Mouse (Mus musculus): ENCODE results near the gene Sec1. TPM values are rescaled to one million over a fixed set of nuclear protein-coding genes. Genes with fewer than 3 reads are reported as not detected.
A peak's percentile ranks its signal among the peaks of the same experiment; 100 is the strongest.

Sec1 gene
- polyA plus RNA-seq, 1 experiment from 2014 or later = 0.24 TPM

DNA sequence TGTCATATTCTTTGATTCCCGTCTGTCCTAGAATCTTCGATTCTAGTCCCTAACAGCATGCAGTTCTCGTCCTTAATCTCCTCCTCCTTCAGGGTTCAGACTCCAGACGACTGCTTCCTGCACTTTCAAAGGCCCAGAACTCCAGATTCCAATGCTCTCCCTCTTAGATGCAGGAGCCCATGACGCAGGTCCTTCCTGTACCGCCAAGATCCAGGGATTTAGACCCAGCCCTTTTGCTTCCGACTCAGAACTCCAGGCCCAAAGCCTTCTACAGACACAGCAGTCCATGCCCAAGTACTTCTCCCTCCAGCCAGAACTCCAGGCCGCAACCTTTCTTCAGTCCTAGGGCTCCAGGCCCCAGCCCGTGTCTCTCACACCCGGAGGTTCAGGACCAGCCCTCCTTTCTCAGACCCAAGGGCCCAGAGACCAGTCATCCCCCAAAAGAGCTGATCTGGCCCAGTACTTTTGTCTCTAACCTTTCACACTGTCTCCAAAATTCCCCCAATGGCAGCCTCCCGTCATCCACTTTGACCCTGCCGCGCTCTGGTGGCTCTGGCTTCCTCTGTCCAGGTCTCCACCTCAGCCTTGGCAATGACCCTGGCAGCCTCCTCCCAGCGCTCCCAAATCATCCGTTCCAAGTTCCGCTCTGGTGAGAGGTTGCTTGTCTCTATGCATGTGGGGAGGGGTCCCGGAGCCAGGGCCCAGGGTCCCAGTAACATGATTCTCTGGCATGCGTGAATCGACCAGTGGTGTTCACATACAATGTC is 53.8 kb downstream of the Sec1 start:
- 73% methylated on average over 19 of the region's 19 CpGs for WGBS (ENCODE audit: insufficient replicate concordance)
- no peak for ATAC-seq (replicated peaks; ENCODE audit: insufficient number of reproducible peaks, low FRiP score, low TSS enrichment)
- Histone ChIP-seq H3K4me1 (ENCODE audit: control insufficient read depth, insufficient read depth, low read length) (peaks cover 36% of the 10 kb centered on the region), H3K4me3 (ENCODE audit: low read depth, low read length) (no peak overlapping the region), H3K27me3 (ENCODE audit: control insufficient read depth, insufficient read depth, low read length) (no peaks in the 10 kb centered on the region; the same call in 1 of the 2 replicates), H3K9me3 (replicated peaks; ENCODE audit: control insufficient read depth, low read length) (no peaks in the 10 kb centered on the region), H3K27ac (ENCODE audit: low read depth, low read length) (no peak overlapping the region), H3K36me3 (ENCODE audit: control insufficient read depth, insufficient read depth, low read length) (0 out of 2 replicates have a peak, but pooled peaks cover 5% of the 10 kb centered on the region), H3K4me2 (no peak overlapping the region; the same call in 1 of the 2 replicates), H3K9ac (ENCODE audit: low read depth, low read length) (no peak overlapping the region)

- Histone ChIP-seq H3K4me2 (peak within 1 kb of the TSS; percentile 44), H3K27me3 (ENCODE audit: control insufficient read depth, insufficient read depth, low read length) (no peaks in the 10 kb centered on the region), H3K4me3 (ENCODE audit: low read depth, low read length) (no peak within 1 kb of the TSS), H3K9me3 (replicated peaks; ENCODE audit: control insufficient read depth, low read length) (no peaks in the 10 kb centered on the region), H3K27ac (ENCODE audit: low read depth, low read length) (no peak within 1 kb of the TSS), H3K36me3 (ENCODE audit: control insufficient read depth, insufficient read depth, low read length) (0 out of 2 replicates have a peak, but pooled peaks cover 5% of the 10 kb centered on the region), H3K9ac (ENCODE audit: low read depth, low read length) (0 out of 2 replicates have a peak within 1 kb of the TSS, but pooled peaks have one; percentile 43), H3K4me1 (ENCODE audit: control insufficient read depth, insufficient read depth, low read length) (peaks cover 36% of the 10 kb centered on the region)
- ATAC-seq (replicated peaks; ENCODE audit: insufficient number of reproducible peaks, low FRiP score, low TSS enrichment) = no peak
- WGBS (ENCODE audit: insufficient replicate concordance) = 26% methylated on average over 19 of the region's 19 CpGs
Observed at GRCm38 (mm10) chr7:45639561-45640027, 54.6 kb downstream of the Sec1 start, which contains the start of gene Mamstr. TSS of gene Mamstr (plus strand) at chr7:45639977.

DNA sequence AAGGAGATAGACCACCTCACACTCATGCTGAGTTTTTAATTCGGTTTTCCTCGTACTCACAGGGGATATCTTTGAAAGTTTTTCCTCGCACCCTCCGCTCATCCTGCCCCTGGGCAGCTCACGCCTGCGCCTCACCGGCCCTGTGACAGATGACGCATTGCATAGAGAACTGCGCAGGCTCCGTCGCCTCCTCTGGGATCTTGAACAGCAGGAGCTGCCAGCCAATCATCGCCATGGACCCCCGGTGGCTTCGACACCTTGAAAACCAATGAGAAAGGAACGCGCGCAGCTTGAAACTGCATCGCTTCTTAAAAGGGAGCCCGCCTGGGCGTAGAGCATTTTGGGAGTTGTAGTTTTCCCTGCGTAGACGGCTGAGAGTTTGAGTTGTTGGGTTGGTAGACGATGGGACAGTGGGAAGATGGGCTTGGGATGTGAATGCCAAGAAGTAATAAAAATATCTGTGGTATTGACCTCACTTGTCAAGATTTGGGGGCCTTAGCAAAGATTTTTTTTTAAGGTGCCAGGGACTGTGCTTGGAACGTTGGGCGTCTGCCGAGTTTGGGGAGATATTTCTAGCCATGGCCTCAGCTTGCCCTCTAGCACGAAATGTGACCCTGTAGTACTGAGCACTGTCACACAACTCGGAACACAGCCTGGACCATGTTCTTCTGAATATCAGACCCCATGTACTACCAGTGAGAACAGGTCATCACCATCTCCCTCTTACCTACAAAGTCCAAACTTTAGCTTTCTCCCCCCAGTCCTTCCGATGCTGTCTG is 55.4 kb downstream of the Sec1 start:
- H3K4me2 ChIP-seq = peak overlapping the region; percentile 44
- no peaks in the 10 kb centered on the region for H3K27me3 ChIP-seq (ENCODE audit: control insufficient read depth, insufficient read depth, low read length)
- 0 out of 2 replicates have a peak, but pooled peaks cover 5% of the 10 kb centered on the region for H3K36me3 ChIP-seq (ENCODE audit: control insufficient read depth, insufficient read depth, low read length)
- H3K9me3 ChIP-seq (replicated peaks; ENCODE audit: control insufficient read depth, low read length) = no peaks in the 10 kb centered on the region
- ATAC-seq (replicated peaks; ENCODE audit: insufficient number of reproducible peaks, low FRiP score, low TSS enrichment) = peak; percentile 56
- 0 out of 2 replicates have a peak overlapping the region, but pooled peaks have one; percentile 22 for H3K4me3 ChIP-seq (ENCODE audit: low read depth, low read length)
- H3K27ac ChIP-seq (ENCODE audit: low read depth, low read length) = no peak overlapping the region
- WGBS (ENCODE audit: insufficient replicate concordance) = 29% methylated on average over 29 of the region's 29 CpGs
- peaks cover 36% of the 10 kb centered on the region for H3K4me1 ChIP-seq (ENCODE audit: control insufficient read depth, insufficient read depth, low read length)
- no peak overlapping the region for H3K9ac ChIP-seq (ENCODE audit: low read depth, low read length)

DNA sequence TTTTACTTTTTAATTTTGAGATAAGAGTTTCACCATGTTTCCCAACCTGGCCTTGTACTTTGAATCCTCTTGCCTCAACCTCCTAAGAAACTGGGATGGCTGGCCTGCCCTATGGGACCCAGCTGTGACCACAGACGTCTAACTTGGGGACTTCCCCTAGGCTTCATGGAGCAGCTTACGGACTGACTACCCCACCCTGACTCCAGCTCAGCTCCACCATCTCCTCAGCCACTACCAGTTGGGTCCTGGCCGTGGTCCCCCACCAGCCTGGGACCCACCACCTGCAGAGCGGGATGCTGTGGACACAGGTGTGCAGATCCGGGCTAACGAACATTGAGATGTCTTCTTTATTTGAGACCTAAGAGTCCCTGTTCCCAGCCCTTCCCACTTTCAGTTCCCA is 56.5 kb downstream of the Sec1 start:
- no peak overlapping the region; the same call in 1 of the 2 replicates for H3K4me2 ChIP-seq
- WGBS (ENCODE audit: insufficient replicate concordance) = 93% methylated on average over 6 of the region's 6 CpGs
- ATAC-seq (replicated peaks; ENCODE audit: insufficient number of reproducible peaks, low FRiP score, low TSS enrichment) = no peak
- H3K9ac ChIP-seq (ENCODE audit: low read depth, low read length) = no peak overlapping the region
- H3K4me1 ChIP-seq (ENCODE audit: control insufficient read depth, insufficient read depth, low read length) = peaks cover 37% of the 10 kb centered on the region
- 0 out of 2 replicates have a peak, but pooled peaks cover 5% of the 10 kb centered on the region for H3K36me3 ChIP-seq (ENCODE audit: control insufficient read depth, insufficient read depth, low read length)
- no peaks in the 10 kb centered on the region for H3K9me3 ChIP-seq (replicated peaks; ENCODE audit: control insufficient read depth, low read length)
- H3K27ac ChIP-seq (ENCODE audit: low read depth, low read length) = no peak overlapping the region
- H3K27me3 ChIP-seq (ENCODE audit: control insufficient read depth, insufficient read depth, low read length) = no peaks in the 10 kb centered on the region
- no peak overlapping the region for H3K4me3 ChIP-seq (ENCODE audit: low read depth, low read length)

DNA sequence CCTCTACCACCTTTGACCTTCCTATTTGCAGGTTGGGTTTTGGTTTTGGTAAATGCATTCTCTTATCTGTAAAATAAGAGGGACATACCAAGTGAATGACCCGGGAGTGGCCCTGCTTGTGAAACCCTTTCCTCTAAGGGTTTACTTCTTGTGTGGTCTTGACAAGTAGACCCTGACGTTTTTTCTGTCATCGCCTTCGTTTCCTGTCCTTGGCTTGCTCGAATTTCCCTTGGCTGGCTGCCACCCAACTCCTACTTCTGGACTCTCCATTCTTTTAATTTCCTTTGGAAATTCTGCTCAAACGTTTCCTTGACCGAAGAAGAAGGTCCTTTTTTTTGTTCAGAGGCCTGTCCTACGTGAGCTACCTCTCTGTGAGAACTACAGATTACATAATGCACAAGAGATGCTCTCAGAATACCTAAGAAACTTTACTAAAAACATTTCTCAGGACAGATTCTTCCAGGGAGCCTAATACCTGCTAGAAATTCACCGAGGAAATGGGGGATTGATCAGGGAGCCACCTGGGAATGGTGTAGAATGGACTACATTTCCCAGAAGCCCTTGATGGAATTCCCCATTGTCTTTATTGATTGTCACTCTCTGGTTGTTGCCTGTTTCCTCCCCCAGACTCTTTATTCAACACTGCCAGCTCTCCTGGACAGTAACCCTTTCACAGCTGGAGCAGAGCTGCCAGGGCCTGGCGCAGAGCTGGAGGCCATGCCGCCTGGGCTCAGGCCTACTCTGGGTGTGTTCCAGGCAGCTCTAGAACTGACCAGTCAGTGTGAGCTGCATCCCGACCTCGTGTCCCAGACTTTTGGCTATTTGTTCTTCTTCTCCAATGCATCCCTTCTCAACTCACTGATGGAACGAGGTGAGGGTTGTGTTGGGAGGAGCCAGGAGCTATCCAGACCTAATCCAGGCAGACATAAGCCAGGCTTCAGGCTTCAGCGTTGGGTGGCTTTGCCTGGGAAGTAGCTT is 58.2 kb downstream of the Sec1 start:
- Histone ChIP-seq H3K27me3 (ENCODE audit: control insufficient read depth, insufficient read depth, low read length) (no peaks in the 10 kb centered on the region), H3K36me3 (ENCODE audit: control insufficient read depth, insufficient read depth, low read length) (0 out of 2 replicates have a peak, but pooled peaks cover 5% of the 10 kb centered on the region), H3K9me3 (replicated peaks; ENCODE audit: control insufficient read depth, low read length) (no peaks in the 10 kb centered on the region), H3K4me2 (no peak overlapping the region; the same call in 1 of the 2 replicates), H3K27ac (ENCODE audit: low read depth, low read length) (peak overlapping the region; percentile 55), H3K4me3 (ENCODE audit: low read depth, low read length) (no peak overlapping the region), H3K4me1 (ENCODE audit: control insufficient read depth, insufficient read depth, low read length) (peaks cover 26% of the 10 kb centered on the region), H3K9ac (ENCODE audit: low read depth, low read length) (no peak overlapping the region)
- 64% methylated on average over 15 of the region's 15 CpGs for WGBS (ENCODE audit: insufficient replicate concordance)
- no peak; the same call in 1 of the 2 replicates for ATAC-seq (replicated peaks; ENCODE audit: insufficient number of reproducible peaks, low FRiP score, low TSS enrichment)

DNA sequence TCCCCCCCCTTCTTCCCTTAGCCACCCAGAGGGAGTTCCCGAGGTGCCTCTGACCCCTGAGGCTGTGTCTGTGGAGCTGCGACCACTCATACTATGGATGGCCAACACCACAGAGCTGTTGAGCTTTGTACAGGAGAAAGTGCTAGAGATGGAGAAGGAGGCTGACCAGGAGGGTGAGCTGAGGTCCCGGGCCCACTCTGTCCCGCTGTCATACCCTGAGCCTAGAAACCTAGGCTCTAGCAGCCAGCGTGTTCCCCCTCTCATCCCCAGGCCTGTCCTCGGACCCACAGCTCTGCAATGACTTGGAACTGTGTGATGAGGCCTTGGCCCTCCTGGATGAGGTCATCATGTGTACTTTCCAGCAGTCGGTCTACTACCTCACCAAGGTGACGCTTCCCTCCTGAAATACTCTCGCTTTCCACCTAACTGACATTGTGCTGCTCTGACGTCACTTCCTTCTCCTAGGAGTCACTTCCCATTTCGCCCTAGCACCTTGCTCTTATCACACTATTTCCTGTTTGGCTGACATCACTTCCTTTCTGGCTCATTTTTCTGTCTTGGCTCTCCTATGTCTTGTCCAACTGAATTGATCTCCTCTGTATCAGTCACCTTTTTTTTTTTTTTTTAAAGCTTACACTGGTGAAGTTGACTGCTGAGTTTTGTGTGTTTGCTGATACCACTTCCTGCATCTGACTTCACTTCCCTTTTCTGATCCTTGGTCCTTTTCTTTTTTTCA is 59.1 kb downstream of the Sec1 start:
- no peak overlapping the region for H3K4me3 ChIP-seq (ENCODE audit: low read depth, low read length)
- H3K27ac ChIP-seq (ENCODE audit: low read depth, low read length) = peak overlapping the region; percentile 57
- no peaks in the 10 kb centered on the region for H3K9me3 ChIP-seq (replicated peaks; ENCODE audit: control insufficient read depth, low read length)
- no peak overlapping the region for H3K4me2 ChIP-seq
- WGBS (ENCODE audit: insufficient replicate concordance) = 77% methylated on average over 11 of the region's 11 CpGs
- 0 out of 2 replicates have a peak, but pooled peaks cover 5% of the 10 kb centered on the region for H3K36me3 ChIP-seq (ENCODE audit: control insufficient read depth, insufficient read depth, low read length)
- ATAC-seq (replicated peaks; ENCODE audit: insufficient number of reproducible peaks, low FRiP score, low TSS enrichment) = peak; percentile 10; the same call in 1 of the 2 replicates
- H3K4me1 ChIP-seq (ENCODE audit: control insufficient read depth, insufficient read depth, low read length) = peaks cover 23% of the 10 kb centered on the region
- no peak overlapping the region for H3K9ac ChIP-seq (ENCODE audit: low read depth, low read length)
- H3K27me3 ChIP-seq (ENCODE audit: control insufficient read depth, insufficient read depth, low read length) = 0 out of 2 replicates have a peak, but pooled peaks cover 1% of the 10 kb centered on the region

DNA sequence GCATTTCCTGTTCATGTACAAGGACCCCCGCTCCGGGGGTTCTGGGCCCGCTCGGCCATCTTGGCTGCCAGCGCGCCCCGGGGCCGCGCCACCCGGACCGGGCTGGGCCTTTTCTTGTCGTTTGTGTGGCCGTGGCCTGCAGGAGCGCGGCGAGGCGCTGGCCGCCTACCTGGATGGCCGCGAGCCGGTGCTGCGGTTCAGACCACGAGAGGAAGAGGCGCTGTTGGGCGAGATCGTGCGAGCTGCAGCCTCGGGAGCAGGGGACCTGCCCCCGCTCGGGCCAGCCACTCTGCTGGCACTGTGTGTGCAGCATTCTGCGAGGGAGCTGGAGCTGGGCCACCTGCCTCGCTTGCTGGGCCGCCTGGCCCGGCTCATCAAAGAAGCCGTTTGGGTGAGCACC is 61.7 kb downstream of the Sec1 start:
- Histone ChIP-seq H3K9ac (ENCODE audit: low read depth, low read length) (peak overlapping the region; percentile 56; the same call in 1 of the 2 replicates), H3K36me3 (ENCODE audit: control insufficient read depth, insufficient read depth, low read length) (0 out of 2 replicates have a peak, but pooled peaks cover 5% of the 10 kb centered on the region), H3K9me3 (replicated peaks; ENCODE audit: control insufficient read depth, low read length) (no peaks in the 10 kb centered on the region), H3K4me3 (ENCODE audit: low read depth, low read length) (peak overlapping the region; percentile 28), H3K27ac (ENCODE audit: low read depth, low read length) (no peak overlapping the region), H3K4me1 (ENCODE audit: control insufficient read depth, insufficient read depth, low read length) (peaks cover 24% of the 10 kb centered on the region), H3K27me3 (ENCODE audit: control insufficient read depth, insufficient read depth, low read length) (peaks cover 11% of the 10 kb centered on the region), H3K4me2 (peak overlapping the region; percentile 57)
- no peak for ATAC-seq (replicated peaks; ENCODE audit: insufficient number of reproducible peaks, low FRiP score, low TSS enrichment)
- 26% methylated on average over 29 of the region's 35 CpGs for WGBS (ENCODE audit: insufficient replicate concordance)

Data from heart, embryonic 11.5 days (tissue).